Comparison of ENCODE assay signal across 10 mouse cellular contexts in genomic region chr10:61928725-61929651, GRCm38 (mm10). TPM values are rescaled to one million over a fixed set of nuclear protein-coding genes. Genes with fewer than 3 reads are reported as not detected.
DNase-seq lines count a peak whose midpoint lies in the region; ATAC-seq and TF ChIP-seq lines count a peak whose summit lies in the region.
"Had no signal": no experiment of that assay in that cellular context is flagged by ENCODE, and none has a peak within 500 bp of the region (broad histone marks: within the 10 kb centered on the region; RNA-seq: fewer than 3 reads in every experiment).

No protein-coding gene starts in this region.

- H3K27ac ChIP-seq in lung, embryonic 14.5 days (ENCODE audit: low read depth): peak overlapping the region; percentile 78
- H3K27ac ChIP-seq in limb, embryonic 10.5 days: peak overlapping the region; percentile 85
- H3K27ac ChIP-seq in midbrain, embryonic 14.5 days (replicated peaks; ENCODE audit: low read depth, low read length): no peak overlapping the region
- H3K27ac ChIP-seq: heart, adult 2 months had no signal

- TF ChIP-seq CTCF in lung, embryonic 14.5 days (IDR thresholded peaks at IDR 0.05; ENCODE audit: low read depth): no peak; the same call in 1 of the 2 replicates

- WGBS in lung, embryonic 14.5 days: 4% methylated on average over 24 of the region's 24 CpGs
- WGBS in limb, embryonic 10.5 days: 2% methylated on average over 24 of the region's 24 CpGs
- WGBS in midbrain, embryonic 14.5 days: 14% methylated on average over 24 of the region's 24 CpGs

- H3K27me3 ChIP-seq in lung, embryonic 14.5 days (ENCODE audit: insufficient read depth, low read length): no peaks in the 10 kb centered on the region
- 0 out of 2 replicates have a peak, but pooled peaks cover 11% of the 10 kb centered on the region for H3K27me3 ChIP-seq in limb, embryonic 10.5 days (ENCODE audit: low read depth, poor library complexity, severe bottlenecking)
- no peaks in the 10 kb centered on the region for H3K27me3 ChIP-seq in midbrain, embryonic 14.5 days (ENCODE audit: control insufficient read depth, insufficient read depth, low read length)

- H3K9ac ChIP-seq in lung, embryonic 14.5 days: no peak overlapping the region
- no peak overlapping the region for H3K9ac ChIP-seq in midbrain, embryonic 14.5 days (replicated peaks; ENCODE audit: low read length)

- peak; percentile 82 for ATAC-seq in lung, embryonic 14.5 days (ENCODE audit: insufficient read depth)
- no peak for ATAC-seq in midbrain, embryonic 14.5 days (ENCODE audit: low FRiP score, low TSS enrichment)

- peaks cover 3% of the 10 kb centered on the region; the same call in 1 of the 2 replicates for H3K36me3 ChIP-seq in lung, embryonic 14.5 days (ENCODE audit: insufficient read depth)
- no peaks in the 10 kb centered on the region for H3K36me3 ChIP-seq in limb, embryonic 10.5 days
- H3K36me3 ChIP-seq in midbrain, embryonic 14.5 days (ENCODE audit: control insufficient read depth, insufficient read depth, low read length): no peaks in the 10 kb centered on the region

- H3K9me3 ChIP-seq in lung, embryonic 14.5 days (ENCODE audit: low read depth, low read length): no peaks in the 10 kb centered on the region
- no peaks in the 10 kb centered on the region for H3K9me3 ChIP-seq in limb, embryonic 10.5 days (replicated peaks)
- H3K9me3 ChIP-seq in midbrain, embryonic 14.5 days (ENCODE audit: control insufficient read depth, low read length): no peaks in the 10 kb centered on the region

- peak overlapping the region; percentile 32 for H3K4me2 ChIP-seq in lung, embryonic 14.5 days
- peak overlapping the region; percentile 21 for H3K4me2 ChIP-seq in midbrain, embryonic 14.5 days (ENCODE audit: low read length)

- H3K4me3 ChIP-seq in lung, embryonic 14.5 days (ENCODE audit: low read depth, low read length): no peak overlapping the region
- peak overlapping the region; percentile 39 for H3K4me3 ChIP-seq in limb, embryonic 10.5 days
- no peak overlapping the region for H3K4me3 ChIP-seq in midbrain, embryonic 14.5 days (replicated peaks; ENCODE audit: low read depth, low read length)
- H3K4me3 ChIP-seq: heart, adult 2 months had no signal

- DNase-seq in lung, embryonic 14.5 days: peak; percentile 82
- no peak for DNase-seq in lung, postnatal 25 days (ENCODE audit: low spot score)
- peak; percentile 45 for DNase-seq in heart, postnatal 4 days
- DNase-seq in limb, embryonic 10.5 days (ENCODE audit: low spot score): peak; percentile 68
- DNase-seq in midbrain, embryonic 14.5 days: peak; percentile 23
- DNase-seq in right cerebral cortex, postnatal 25 days: no peak
- DNase-seq in urinary bladder, postnatal 36 days (ENCODE audit: low spot score in 2 of 2): no peak
- no peak for DNase-seq in frontal cortex, postnatal 14 days (ENCODE audit: low spot score in 2 of 2)

- peaks cover 34% of the 10 kb centered on the region for H3K4me1 ChIP-seq in lung, embryonic 14.5 days (ENCODE audit: insufficient read depth)
- peaks cover 60% of the 10 kb centered on the region for H3K4me1 ChIP-seq in limb, embryonic 10.5 days
- H3K4me1 ChIP-seq in midbrain, embryonic 14.5 days (ENCODE audit: control insufficient read depth, insufficient read depth, low read length): no peaks in the 10 kb centered on the region

RNA-seq across cellular contexts. Expression of gene Col13a1, which starts 49.9 kb away (rescaled TPM):
- 25.7 and 26.8 TPM in 2 replicates for polyA plus RNA-seq in lung, embryonic 14.5 days (2014; fragmentation: Nextera tagmentation; extraction: Ambion mirVana)
- total RNA-seq in heart, postnatal 4 days (2021): 1 to 10 TPM; 1.8 to 2.5 TPM
- 2.7 and 2.9 TPM in 2 replicates for polyA plus RNA-seq in limb, embryonic 10.5 days (2016; fragmentation: Nextera tagmentation; extraction: Ambion mirVana)
- polyA plus RNA-seq in midbrain, embryonic 14.5 days (2014; fragmentation: Nextera tagmentation; extraction: Ambion mirVana): 0.12 and 1.5 TPM in 2 replicates
- total RNA-seq: CH12.LX had no signal

Comparison
In these comparisons a context has a peak if more than half of its experiments do, and no peak if none do; other contexts are left out.
1. DNase-seq: peak in lung, embryonic 14.5 days (single experiment), heart, postnatal 4 days (single experiment), limb, embryonic 10.5 days (single experiment) and midbrain, embryonic 14.5 days (single experiment); none in lung, postnatal 25 days (single experiment), right cerebral cortex, postnatal 25 days (single experiment), urinary bladder, postnatal 36 days (0 of 2) and frontal cortex, postnatal 14 days (0 of 2).